Mouse (Mus musculus): ENCODE results near the gene Metap1d.

GRCm38 (mm10) chr2:71461589-71461988 lies 8.5 kb downstream of the Metap1d start:
- no peak; the same call in 2 of the 3 replicates for TF ChIP-seq GATA1 (IDR thresholded peaks at IDR 0.05; ENCODE audit: borderline replicate concordance, low read length)
- no peak for TF ChIP-seq FLI1 (IDR thresholded peaks at IDR 0.05; ENCODE audit: low read length)
